Mouse (Mus musculus) c-Kit-positive CD71-positive TER-119-negative erythroid progenitor cells, embryonic 14.5 days (primary cell): ENCODE data around the gene Gimap9.
A peak's percentile ranks its signal among the peaks of the same experiment; 100 is the strongest.

Experiments
- DNase-seq: peaks from one replicate; pipeline ENCODE4 v3.0.0-alpha.2; 2013; ENCODE audit warnings: low read depth

Gene Gimap9

DNA sequence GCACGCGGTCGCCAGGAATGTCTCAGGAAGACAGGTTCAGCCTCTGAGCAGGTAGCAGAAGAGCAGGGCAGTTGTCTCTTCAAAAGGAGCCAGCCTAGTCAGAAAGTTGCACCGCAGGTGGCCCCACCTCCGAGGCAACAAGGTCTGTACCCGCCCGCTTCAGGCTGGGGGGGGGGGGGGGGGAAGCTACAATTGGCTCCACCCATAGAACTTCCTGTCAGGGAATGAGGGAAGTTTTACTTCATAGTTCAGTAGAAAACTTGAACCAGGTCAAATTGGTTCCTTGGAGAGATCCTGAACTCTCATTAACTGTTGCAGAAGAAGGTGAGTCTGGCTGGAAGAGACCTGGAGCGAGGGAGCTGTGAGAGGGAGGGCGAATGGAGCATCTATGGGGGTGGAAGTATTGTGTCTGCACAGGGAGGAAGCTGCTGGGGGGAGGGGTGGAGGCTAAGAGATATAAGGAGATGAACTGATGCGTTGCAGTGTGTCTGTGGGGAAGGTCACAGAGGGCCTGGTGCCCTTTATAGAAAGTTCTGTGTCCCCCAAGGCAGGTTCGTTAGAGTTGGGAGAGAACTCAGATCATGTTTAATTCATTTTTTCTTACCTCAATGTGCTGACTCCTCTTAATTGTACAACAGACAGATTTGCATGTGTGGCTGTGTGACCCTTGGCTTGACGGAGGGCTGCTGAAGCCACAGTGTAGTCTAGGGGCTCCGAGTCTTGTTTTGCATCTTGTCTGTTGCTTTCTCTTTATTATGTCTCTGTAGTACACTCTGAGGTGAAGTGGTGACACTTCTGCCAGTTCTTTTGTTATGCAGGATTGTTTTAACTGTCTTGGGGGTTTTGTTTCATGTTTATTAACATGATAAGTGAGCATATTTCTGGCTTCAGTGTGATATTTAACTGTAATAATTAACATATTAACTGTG is at the start of gene Gimap9:
Gimap9 (plus strand) TSS at position 199 of the 929 bp plus-strand sequence.
- peak; percentile 60 for DNase-seq

DNA sequence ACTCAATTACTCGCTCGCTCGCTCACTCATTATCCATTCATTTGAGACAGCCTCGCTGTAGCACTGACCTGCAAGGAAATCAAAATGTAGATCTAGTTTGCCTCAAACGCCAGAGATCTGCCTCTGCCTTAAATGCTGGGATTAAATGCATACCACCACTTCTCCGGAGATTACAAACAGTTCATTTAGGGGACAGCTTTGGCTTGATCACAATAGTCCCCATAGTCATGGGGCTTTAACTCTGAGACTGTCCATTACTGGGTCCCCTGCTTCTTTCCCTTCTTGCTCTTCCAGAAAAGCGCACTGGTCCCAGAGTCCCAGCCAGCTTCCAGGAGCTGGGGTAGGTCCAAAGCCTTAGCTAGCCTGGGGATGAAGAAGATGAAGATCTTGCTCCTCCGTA is 49.5 kb upstream of the Gimap9 start, which contains the start of gene AI854703:
AI854703 (plus strand) TSS at position 301 of the 400 bp plus-strand sequence.
- no peak for DNase-seq

DNA sequence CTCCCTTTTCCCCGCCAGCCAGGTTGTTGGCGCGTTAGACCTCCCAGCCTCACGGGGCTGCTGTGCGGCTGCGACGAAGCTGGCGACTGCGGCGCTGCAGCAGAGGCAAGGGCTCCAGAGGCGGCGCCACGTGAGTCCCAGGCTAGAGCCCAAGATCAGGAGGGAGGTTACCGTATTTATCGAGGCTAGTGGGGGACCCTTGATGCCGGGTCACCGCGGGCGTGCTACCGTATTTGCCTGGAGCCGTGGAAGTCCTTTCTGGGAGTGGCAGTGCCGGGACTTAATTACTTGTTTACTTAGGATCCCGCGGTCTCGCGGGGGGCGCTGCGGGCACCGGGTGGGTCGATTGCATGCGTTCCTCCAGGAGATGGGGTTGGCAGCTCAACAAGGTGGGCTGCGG is 48.9 kb upstream of the Gimap9 start:
- DNase-seq: peak; percentile 13

DNA sequence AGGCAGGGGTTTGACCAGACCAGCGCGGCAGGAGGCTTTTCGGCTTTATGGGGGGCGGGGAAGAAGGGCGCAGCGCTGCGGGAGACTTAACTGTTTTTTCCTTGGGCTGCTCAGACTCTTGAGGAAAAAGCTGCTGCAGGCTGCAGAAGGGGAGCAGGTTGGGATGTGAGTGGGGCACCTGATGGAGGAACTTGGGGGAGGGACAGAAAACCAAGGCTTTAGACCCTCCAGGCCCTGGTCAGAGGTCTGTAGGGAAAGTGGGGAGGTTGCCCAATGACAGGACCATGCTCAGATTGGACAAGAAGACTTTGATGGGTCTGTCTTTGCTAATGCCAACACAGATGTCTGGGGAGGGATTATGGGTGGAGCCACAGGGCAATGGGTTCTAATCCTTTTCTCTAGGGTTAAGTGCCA is 48.4 kb upstream of the Gimap9 start:
- no peak for DNase-seq

DNA sequence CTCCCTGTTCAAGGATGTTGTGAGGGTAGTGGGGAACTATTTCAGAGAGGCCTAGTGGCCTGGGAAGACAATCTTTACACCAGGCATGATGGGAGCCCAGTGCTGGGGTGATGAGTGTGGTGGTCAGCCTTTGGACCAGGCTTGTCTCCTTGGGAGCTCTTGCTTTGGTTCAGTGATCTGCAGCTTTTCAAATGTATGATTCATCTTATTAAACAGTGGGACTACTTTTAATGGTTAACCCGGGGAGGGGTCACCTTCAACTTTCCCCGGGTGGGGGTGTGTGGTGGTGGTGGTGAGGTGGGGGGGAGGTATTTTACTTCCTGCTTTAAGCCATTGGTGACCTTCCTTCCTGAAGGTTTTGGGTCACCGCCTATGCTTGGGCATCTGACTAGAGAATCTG is 47.6 kb upstream of the Gimap9 start:
- no peak for DNase-seq

DNA sequence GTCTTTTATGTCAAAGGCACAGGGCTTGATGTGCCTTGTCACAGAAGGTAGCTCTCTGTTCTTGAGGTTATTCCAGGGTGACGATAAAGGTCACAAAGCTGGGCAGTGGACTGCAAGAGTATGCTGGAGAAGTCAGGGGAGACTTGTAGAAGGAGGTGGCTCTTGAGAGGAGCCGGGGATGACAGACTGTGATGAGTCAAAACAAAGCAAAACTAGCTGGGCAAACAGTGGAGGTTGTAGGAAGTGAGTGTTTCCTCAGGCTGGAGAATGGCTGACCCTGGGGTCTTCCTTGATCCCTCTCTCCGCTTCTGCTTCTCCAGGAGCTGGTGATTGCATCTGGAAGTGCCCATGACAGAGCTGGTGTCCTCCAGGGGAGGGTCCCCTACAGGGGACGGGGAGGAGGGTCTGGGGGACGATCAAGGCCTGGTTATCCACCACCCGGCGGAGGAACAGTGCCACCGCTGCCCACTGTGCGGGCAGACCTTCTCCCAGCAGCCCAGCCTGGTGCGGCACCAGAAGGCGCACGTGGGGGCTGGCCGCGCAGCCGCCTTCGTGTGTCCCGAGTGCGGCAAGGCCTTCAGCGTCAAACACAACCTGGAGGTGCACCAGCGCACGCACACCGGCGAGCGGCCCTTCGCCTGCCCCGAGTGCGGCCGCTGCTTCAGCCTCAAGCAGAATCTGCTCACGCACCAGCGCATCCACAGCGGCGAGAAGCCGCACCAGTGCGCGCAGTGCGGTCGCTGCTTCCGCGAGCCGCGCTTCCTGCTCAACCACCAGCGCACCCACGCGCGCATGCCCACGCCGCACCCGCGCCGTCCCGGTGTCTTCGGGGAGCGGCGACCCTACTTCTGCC is 46.9 kb upstream of the Gimap9 start:
- no peak for DNase-seq

DNA sequence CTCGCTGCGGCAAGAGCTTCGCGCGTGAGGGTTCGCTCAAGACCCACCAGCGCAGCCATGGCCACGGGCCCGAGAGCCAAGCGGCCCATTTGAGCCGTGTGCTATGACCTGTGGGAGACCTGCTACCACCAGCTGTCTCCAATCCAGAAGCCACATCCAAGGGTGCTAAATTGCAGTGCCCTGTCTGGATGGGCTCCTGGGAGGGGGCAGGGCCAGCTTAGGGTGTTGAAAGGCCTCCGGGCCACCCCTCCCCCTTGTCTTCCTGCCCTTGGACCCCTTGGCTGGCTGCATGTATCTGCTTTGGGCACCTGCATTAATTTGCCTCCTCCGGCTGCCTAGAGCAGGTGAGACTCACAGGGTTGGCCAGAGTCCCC is 46.3 kb upstream of the Gimap9 start:
- no peak for DNase-seq

DNA sequence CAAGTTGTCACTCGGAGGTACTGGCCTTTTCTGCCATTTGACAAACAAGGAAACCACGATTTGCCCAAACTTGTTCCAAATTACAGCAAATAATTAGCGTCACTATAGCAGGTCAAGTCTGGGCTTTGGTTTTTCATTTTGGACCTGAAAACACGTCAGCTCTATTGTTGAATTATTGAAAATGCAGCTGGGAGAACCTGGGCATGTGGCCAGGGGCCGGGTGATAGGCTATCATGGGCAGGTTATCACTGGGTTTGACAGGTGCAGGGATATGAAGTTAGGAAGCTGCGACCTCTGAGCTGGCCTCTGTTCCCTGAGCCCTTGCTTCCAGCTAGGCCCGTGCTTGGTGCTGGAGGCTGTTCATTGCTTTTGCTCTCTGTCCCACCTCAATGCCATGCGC is 45.1 kb upstream of the Gimap9 start:
- no peak for DNase-seq

DNA sequence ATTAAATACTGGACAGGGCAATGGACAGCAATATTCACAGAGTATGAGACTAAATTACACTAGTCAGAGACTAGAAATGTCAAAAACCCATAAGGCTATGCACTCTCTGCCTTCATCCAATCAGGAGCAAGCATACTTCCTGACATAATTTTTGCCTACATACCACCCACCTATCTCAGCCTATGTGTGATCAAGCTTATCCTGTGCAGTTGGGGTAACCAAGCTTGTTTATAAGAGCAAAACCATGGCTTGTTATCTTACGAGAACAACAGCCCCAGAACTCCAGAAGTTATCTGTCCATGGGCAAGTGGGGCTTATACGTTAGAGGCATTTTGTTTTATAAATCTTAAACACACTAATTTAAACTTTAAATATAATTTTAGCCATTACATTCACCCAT is 40.8 kb upstream of the Gimap9 start:
- DNase-seq: peak; percentile 11

DNA sequence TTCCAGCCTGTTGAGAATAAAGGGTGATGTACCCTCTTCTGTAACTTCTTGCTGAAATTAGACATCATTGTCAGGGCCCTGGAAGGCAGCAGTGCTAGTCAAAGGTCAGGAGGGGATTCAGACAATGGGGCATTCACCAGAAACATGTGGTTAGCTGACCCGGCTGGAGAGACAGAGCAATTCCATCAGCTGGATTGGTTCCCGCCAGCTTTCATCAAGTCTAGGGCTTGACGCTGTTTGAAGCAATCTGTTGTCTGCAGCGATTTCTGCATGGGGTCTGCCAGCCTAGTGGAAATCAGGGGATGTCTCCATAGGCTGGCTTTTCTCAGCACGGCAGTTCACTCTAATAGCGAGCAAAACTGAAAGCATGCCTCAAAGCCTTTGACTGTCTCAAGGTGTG is 39.4 kb upstream of the Gimap9 start:
- no peak for DNase-seq

DNA sequence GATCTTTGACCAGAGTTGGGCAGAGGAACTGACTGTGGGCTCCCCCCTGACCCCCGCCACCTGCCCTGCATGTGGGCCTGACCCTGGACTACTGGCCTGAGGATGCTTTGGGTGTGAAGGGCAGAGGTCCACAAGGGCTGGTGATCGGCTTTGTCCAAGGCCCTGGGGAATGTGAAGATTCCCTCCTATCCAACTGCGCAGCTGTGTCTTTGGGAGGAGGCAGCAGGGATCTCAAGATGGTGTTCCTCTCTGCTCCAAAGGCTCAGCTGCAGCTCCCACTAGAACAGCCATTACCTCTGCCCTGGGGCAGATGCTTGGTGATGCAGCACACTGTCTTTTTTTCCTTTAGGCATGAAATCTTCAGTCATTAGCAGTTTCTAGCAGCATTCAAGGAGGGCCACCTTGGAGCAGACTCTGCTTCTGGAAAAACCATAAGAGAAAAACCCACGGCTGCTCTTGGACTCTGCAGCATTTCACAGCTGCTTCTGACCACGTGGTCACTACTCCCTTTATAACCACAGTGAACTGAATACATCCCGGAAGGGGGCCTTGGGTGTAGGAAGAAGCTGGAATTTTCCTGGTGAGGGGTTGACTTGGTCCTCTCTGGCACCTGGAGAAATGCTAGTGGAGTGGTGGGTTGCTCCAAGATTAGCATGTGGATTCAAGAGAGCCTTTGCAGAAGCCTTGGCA is 38.0 kb upstream of the Gimap9 start:
- DNase-seq: no peak

DNA sequence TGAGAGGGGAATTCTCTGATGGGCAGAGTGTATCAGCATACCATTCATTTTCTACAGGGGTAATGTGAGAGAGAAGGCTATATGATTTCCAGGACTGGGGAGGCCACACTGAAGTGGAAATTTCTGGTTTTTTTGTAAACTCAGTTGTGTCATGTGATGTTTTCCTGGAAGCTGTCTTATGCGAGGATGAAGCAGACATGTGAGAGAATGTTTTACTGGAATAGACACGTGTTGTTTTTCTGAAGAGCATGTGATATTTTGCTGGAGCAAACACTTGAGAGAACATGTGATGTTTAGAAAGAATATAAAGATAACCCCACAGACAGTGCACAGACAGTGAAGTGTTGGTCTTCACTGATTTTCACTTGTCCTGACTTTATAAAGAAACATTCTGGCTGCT is 37.4 kb upstream of the Gimap9 start:
- no peak for DNase-seq

DNA sequence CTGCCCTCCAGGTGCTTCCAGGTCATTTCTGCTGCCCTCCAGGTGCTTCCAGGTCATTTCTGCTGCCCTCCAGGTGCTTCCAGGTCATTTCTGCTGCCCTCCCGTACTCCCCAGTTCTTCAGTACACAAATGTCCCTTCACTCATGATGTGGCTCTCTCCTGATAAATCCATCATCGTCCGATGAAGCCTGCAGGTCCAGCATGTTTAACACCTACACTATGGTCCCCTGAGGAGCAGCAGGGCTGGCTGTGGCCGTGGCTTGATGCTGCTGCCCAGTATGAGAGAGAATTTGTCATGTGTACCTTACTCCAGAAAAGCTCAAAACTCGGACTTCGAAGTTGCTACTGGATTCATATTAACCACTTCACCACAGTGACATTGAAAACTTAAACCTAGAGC is 34.5 kb upstream of the Gimap9 start:
- DNase-seq: no peak

DNA sequence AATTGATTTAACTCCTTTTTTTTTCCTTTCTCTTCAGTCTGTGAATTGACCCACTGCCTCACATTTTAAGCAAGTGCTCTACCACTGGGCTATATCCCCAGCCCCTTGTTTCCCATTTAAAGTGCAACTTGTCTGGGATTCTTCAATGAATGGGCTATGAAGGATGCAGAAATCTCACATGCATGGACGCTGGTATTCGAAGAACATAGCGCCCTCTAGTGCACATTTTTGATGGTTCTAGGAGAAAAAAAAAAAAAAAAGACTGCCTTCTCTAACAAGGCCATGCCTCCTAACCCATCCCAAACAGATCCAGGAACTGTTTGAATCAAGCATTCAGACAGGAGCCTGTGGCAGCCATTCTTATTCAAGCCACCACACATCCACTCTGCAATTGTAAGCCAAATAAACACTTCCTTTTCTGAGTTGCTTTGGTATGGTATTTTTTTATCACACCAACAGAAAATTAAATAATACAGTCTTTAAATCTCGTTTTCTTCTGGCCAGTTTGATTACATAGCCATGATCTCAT is 33.1 kb upstream of the Gimap9 start:
- peak; percentile 39 for DNase-seq

DNA sequence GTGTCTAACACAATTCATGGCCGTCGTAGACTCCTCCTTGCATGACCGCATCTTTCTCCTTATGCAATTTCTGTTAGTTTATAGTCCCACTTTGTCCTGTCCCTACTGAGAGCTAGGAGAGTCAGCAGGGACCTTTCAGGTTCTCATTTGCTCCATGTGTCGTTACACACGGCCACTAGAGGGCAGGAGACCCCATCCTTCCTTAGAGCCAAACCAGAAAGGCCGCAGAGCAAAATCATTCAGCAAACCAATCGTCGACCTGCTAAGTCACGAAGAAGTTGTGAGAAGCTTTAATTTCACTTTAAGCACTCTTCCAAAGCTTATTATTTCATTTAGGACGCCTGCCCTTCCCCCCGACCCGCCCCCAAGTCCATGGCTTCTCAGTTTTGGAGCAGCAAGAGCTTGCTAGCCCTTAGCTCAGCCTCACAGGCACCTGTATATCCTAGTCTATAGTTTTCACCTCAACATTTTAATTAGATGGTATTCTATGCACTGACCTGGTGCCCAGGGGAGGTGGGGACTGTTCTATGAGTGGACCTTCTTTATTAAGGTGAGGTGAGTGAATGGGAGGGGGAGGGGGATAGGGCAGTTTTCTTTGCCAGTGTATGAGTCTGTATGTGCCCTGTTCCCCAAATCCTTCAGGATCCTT is 30.1 kb upstream of the Gimap9 start:
- DNase-seq: peak; percentile 40

DNA sequence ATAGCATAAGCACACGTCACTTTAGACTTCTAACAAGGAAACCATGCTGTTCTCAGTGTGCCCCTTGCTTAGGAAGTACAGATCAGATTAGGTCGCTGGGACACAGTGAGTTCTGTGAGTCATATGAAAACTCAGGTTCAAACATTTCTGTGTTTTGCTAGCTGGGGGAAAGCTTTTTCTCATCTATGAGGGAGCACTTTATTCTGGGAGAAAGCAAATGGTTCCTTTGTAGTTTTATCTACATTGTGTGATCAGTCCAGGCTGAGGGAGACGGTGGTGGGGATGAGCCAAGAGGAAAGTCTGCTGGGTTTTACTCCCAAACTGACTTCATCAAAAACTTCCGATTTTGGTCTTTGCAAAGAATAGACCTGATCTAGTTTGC is 29.6 kb upstream of the Gimap9 start:
- no peak for DNase-seq

DNA sequence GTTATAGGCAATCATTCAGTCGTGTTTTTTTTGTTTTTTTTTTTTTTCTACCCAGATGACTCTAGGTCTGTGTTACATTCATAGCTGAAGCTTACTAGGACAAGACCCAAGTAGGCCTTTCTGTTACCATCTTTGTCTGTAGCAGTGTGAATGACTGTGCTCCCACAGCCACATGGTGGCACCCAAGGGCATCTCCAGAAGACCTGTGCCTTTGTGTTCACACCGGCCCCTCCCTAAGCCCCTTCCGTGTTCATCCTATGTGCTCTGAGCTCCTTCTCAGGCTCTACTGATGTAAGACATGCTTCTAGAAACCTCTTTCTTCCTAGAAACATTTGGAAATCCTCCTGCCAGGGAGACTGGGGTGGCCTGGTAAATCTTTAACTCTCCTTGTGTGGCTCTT is 28.9 kb upstream of the Gimap9 start, which contains the start of gene Gimap8:
Gimap8 (plus strand) TSS at position 240 of the 400 bp plus-strand sequence.
- no peak for DNase-seq

DNA sequence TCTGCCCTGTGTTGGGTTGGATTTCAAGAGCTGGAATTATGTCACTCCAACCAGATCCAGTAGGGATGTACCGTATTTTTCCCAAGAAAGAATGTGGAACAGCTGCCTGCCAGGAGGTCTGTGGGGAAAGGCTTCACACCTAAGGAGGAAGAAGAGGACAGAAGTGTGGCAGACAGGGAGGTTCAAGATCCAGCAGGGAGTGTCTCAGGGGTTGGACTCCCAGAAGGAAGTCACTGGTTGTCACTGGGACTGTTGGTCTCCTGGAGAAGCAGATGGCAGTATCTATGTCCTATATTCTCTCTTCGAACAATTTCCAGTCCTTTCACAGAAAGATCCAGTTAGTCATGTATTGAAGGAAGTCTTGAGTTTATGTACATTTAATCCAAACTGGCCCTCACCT is 28.3 kb upstream of the Gimap9 start:
- DNase-seq: no peak

DNA sequence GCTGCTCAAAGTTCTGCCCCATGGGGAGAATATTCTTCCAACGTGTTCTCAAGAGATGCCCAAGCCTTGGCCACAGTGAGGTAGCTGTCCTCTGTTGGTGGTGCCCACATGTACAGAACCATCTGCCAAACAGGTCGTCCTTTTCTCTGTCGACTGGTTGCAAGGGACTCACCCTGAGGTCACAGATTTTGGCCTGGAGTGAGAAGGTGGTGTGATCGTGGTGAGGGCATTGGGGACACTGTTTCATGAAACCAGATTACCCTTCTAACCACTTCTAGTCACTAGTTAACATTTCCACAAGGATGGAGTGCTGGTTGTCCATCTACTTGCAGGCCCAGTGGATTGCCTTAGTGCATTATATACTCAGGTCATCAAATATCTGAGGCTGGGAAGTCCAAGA is 27.1 kb upstream of the Gimap9 start:
- DNase-seq: no peak

DNA sequence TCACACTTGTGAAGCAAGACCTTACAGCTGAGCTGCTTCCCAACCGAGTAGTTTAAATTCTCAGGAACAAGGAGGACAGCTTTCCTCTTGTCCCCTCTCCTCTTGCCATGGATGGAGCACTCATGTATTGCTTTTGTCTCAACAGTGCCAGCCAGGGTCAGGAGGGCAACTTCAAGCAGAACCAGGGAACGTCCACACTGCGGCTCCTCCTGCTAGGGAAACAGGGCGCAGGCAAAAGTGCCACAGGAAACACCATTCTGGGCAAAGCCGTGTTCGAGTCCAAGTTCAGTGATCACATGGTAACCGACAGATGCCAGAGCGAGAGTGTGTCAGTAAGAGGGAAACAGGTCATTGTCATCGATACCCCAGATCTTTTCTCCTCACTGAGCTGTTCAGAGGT is 25.9 kb upstream of the Gimap9 start:
- DNase-seq: no peak

DNA sequence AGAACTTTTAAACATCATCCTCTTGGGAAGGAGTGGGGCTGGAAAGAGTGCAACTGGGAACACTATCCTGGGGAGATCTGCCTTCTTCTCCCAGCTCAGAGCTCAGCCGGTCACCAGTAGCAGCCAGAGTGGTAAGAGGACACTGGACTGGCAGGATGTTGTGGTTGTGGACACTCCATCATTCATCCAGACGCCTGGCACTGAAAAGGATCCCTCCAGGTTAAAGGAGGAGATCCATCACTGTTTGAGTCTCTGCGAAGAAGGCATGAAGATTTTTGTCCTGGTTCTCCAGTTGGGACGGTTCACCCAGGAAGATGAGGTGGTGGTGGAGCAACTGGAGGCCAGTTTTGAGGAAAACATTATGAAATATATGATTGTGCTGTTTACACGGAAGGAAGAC is 17.2 kb upstream of the Gimap9 start:
- no peak for DNase-seq

DNA sequence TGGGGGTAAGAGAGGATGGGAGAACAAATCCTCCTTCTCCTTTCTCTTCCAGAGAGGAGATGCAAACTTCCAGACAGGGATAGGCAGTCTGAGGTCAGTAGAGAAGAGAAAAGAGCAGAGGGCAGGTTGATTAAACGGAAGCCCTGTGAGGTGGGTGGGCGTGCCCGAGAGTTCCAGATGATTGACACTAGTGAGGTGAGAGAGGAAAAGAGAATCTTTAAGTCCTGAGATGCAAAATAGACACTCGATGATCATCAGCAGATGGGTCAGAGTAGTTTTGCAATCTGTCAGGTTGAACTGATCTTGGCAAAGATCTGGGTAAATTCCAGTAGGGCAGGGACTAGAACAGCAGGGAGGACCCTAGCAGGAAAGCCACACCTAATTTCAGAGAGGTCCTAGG is 11.2 kb upstream of the Gimap9 start:
- no peak for DNase-seq
